Mouse (Mus musculus) urinary bladder, postnatal 14 days (tissue): ENCODE results near the gene Hnrnpab.

Experiments
- DNase-seq: peaks from one replicate; pipeline ENCODE4 v3.0.0; 2021; ENCODE audit warnings: low spot score

Hnrnpab gene

DNA sequence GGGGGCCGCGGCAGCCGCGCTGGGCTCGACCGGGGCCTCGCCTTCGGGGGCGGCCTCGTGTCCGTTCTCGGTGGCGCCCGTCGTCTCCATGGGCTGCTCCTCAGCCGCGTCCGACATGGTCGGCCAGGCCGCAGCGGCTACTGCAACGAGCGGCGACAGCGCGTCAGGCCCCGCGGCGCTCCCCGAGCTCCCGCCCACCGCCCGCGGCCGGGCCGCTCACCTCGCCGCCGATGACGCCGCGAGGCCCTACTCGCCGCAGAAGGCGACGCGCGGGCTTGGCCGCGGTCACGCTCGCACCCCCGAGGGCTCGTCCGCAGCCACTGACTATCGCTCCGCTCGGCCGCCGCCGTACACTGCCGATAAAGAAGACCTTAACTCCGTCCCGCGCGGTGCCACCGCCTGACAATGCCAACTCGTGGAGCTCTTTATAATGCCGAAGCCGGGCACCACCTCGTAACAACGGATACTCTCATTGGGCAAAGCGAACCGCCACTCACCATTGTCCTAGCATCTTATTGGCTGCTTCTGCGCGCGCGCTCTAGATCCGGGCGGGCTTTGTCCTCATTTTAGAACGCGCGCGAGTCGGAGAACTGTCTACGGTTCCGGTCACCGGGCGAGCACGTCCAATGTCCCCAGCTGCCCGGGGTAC, at the start of gene Hnrnpab:
TSS of gene Hnrnpab (minus strand) at position 401 of the 649 bp plus-strand sequence.
- DNase-seq, result peak; percentile 97

GRCm38 (mm10) chr11:51654891-51655290, 48.2 kb upstream of the Hnrnpab start:
- DNase-seq, result no peak

GRCm38 (mm10) chr11:51653736-51654135, 47.1 kb upstream of the Hnrnpab start:
- no peak for DNase-seq

- DNase-seq, result no peak
Measured at GRCm38 (mm10) chr11:51652889-51653418, 46.3 kb upstream of the Hnrnpab start.

DNA sequence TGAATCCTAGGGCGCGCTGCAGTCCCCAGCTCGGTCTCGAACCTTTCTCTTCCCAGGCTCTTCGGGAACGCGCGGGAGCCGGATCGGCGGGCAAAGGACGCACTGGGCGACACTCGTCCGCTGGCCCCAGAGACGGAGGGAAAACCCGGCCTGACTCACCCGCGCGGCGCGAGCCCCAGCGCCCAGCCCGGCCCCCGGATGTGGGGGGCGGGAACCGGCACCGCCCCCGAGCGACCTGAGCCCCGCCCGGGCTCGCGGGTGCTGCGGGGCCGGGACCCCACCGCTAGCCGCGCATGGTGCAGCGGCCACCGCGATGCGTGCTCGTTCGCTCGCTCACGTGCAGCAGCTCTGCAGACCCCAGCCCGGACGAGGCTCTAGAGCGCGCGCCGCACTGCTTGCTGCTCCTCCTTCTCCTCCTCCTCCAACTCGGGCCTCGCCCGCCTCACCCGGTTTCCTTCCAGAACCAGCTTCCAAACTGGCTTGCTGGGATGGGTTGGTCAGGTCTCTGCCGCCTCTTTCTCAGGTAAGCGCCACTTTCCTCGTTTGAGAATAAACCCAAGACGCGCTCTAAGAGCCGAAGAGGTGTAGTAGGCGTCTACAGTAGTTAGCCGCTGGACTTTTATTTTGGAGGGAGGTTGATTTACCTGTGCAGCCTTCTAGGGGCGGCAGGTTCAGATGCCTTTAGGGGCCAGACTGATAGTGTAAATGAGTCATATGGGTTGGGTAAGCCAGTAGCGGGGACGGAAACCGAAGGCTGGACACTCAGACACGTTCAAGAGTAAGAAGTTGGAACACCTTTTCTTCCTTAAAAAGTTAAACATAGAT, 44.3 kb upstream of the Hnrnpab start, which contains the start of the genes N4bp3 and D930048N14Rik:
TSS of gene N4bp3 (minus strand) at position 152 of the 825 bp plus-strand sequence.
TSS of gene D930048N14Rik (plus strand) at position 264 of the 825 bp plus-strand sequence.
- DNase-seq, result peak; percentile 83

DNA sequence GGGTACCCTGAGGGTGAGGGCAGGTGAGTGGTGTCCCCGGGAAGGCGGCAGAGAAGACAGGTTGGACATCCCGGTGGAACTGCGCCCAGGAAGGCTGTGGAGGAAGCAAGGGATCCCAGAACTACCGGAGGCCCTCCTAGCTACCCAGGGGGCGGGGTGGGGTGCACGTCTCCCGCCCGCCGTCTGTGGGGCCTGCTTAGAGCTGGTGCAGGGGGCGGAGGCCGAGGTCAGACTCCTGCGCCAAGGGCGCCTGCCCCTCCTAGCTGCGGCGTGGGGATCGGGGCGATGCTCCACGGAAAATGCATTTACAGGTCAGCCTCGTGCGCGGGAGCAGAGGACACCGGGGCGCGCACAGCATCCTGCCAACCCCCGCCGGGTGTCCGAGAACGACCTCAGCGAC, 43.6 kb upstream of the Hnrnpab start:
- DNase-seq, result no peak

GRCm38 (mm10) chr11:51649889-51650199, 43.2 kb upstream of the Hnrnpab start:
- DNase-seq, result no peak

- DNase-seq, result no peak
Measured at GRCm38 (mm10) chr11:51649111-51649888, 42.7 kb upstream of the Hnrnpab start.

DNA sequence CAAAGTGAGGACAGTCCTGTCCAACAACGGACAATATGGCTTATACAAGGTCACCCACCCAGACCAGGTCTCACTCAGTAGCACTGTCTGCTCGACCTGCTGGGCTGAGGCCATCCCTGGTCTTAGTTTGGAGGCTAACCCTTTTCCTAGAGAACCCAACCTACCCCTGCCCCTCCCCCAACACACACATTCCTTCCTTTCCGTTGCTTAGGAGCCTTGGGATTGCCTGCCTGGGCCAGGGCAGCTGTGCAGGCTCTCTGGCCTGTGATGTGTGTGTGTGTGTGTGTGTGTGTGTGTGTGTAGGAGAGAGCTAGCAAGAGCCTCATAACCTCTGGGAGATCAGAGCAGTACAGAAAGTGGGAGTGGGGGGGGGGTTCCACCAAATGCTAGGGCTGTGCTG, 41.9 kb upstream of the Hnrnpab start:
- no peak for DNase-seq

- no peak for DNase-seq
Measured at GRCm38 (mm10) chr11:51646751-51647667, 40.4 kb upstream of the Hnrnpab start.

GRCm38 (mm10) chr11:51646245-51646644, 39.6 kb upstream of the Hnrnpab start:
- no peak for DNase-seq

DNA sequence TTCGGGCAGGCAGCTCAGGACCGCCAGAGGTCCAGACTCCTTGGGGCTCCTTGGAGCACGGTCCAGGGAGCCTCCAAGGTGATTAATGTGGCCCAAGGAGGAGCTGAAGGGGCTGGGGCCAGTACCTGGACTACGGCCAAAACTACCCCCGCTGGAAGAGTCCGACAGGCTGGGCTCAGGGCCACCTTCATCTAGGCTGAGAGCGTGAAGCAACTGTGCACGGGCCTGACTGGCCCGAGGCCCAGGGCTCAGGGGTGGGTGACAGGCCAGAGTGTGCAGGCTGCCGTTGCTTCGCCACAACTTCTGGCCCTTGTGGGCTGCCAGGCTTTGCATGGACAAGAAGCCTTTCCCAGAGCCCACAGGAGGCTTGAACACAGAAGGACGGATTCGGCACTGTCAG, 38.6 kb upstream of the Hnrnpab start:
- no peak for DNase-seq

GRCm38 (mm10) chr11:51644217-51644616, 37.6 kb upstream of the Hnrnpab start:
- DNase-seq, result no peak

DNA sequence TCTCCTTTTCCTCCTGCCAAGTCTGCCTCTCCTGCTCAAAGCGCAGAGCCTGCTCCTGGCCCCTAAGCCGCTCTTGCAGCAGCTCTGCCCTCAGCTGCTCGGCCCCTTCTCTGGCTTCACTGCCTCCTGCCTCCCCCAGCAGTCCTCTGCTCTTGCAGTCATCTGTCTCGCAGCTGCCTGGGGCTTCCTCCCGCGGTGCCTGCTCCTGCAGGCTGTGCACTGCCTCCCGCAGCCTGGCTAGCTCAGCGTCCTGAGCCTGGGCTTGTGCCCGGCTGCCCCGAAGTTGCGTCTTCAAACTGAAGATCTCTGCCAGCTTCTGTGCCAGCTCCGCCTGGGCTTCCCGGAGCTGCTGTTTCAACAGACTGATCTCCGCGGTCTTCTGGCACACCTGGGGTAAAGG, 37.1 kb upstream of the Hnrnpab start:
- no peak for DNase-seq

DNA sequence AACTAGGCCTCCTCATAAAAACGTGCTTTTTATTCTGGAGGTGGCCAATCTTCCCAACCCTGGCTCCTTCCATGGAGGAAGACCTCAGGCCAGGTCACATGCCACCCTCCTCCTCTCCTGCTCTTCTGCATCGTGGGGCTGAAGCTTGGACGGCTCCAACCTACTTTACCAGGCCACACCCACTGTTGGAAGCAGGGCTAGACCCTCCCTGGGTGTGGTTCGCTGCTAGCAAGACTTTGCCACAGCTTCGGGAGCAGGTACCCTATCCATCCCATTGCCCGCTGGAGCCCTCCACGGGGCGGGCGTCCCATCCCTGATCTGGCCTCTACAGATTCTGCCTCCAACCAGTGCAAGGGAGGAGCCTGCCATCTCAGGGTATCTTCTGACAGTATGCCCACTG, 36.6 kb upstream of the Hnrnpab start:
- no peak for DNase-seq

DNA sequence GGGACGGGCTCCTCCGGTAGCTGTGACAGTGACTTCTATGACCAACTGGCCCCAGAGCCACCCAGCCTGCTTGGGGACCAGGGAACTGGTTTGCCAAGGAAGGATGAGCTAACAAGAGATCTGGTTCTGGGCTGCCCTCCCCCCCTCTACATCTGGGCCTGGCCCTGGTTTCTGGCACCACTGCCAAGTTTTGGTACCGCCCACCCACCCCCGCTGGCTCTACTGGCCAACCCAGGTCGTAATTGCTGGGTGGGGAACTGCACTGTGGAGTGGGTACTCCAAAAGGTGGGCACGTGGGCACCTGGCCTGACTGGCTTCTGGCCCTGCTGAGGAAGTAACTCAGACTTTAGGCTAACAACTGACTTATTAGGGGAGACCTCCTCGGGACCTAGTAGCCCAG, 34.1 kb upstream of the Hnrnpab start:
- DNase-seq, result no peak

- no peak for DNase-seq
Measured at GRCm38 (mm10) chr11:51638497-51638896, 31.9 kb upstream of the Hnrnpab start.

GRCm38 (mm10) chr11:51637971-51638414, 31.3 kb upstream of the Hnrnpab start:
- no peak for DNase-seq

DNA sequence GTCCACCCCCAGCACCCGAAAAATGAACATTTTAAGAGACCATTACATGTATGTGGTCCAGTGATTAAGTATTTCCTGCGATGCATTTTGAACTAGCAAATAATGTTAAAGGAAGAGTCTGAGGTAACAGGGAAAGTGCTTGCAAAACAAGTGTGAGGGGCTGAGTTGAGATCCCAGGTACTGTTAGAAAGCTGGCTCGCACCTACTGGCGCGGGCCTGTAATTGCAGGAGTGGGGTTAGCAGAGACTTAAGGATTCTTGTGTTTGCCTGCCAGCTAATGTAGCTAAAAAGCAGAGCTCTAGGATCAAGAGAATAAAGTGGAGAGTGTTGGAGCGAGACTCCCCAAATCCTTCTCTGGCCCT, 29.7 kb upstream of the Hnrnpab start:
- DNase-seq, result peak; percentile 62

DNA sequence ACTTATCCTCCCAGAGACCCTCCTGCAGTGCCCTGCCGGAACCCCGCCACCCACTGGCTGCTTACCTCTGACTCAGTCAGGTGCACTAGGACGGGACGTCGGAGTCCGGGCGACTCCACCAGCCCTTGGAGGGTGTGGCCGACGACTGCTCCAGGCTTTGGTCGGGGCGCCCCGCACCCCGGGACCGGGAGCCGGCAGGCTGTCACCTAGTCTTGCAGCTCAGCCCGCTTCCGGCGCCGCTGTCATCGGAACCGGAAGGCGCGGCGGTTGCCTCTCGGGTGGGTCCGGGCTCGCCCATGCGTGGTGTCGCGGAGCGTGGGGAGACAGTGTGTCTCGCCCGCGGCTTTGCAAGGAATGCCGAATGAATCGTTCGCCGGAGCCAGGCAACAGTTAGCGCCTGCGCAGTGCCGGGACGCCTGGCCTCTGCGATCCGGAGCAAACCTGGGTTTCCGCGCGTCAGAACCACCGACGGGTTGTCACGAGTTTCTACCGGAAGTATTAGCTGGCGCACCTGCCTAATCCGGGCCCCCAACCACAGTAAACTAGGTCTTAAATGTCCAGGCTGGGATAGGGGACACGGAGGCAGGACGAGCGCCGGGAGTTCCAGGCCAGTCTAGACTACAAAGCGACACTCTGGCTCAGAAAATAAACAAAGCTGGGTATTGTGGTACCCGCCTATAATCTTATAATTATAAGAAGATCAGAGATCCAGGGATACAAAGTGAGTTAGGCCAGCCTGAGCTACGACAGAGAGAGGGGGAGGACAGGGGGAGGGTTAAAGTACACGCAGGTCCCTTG, 29.1 kb upstream of the Hnrnpab start, which contains the start of gene Rmnd5b:
TSS of gene Rmnd5b (minus strand) at position 372 of the 798 bp plus-strand sequence.
- DNase-seq, result peak; percentile 91
